Mouse (Mus musculus): ENCODE measurements around the gene Plscr2. TPM values are rescaled to one million over a fixed set of nuclear protein-coding genes. Genes with fewer than 3 reads are reported as not detected.

The Plscr2 gene
- 0.12 and 0.16 TPM in 2 replicates for polyA plus RNA-seq (2012; rRNA removed)
- polyA plus RNA-seq (2014; fragmentation: Nextera tagmentation; extraction: Ambion mirVana) = 0.40 and 0.46 TPM in 2 replicates

DNA sequence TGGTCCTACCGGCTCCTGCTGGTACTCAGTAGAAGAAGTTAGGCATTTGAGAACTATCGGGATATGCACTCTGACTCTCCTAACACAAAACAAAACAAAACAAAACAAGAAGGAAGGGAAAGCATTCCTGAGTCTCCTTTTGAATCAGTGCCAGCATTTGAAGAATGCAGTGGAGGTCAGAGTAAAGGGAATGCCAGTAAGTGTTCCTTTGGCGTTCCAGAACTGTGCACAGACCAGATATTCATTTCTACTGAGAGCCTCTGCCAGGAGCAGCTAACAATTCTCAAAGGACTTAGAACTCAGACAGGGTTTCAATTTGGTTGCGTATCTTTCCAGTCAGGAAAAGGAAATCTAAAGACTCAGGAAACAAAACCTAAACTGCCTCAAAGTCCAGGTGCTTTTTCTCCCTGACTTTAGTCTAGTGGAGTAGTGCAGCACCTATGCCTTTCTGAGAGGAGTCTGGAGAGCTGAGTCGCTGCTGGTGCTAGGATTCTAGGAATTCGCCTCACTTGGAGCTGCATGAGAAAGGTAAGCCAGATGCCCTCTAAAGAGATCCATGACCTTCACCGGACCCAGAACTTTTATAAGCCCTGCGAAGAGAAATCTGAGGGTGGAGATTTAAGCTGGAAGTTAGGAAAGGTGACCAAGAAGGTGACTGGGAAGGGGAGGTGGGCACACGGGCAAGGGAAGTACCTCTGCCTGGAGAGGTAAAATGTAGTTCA lies at the start of gene Plscr2:
Gene Plscr2, plus strand, starts transcription at position 117 of the 722 bp plus-strand sequence.
- TF ChIP-seq EP300 (IDR thresholded peaks at IDR 0.05; ENCODE audit: low read depth) (no peak), CTCF (IDR thresholded peaks at IDR 0.05; ENCODE audit: low read depth) (no peak)
- Histone ChIP-seq H3K9ac (replicated peaks) (no peak within 1 kb of the TSS), H3K27me3 (ENCODE audit: control insufficient read depth, insufficient read depth, low read length) (no peaks in the 10 kb centered on the region), H3K36me3 (replicated peaks; ENCODE audit: control insufficient read depth, insufficient read depth, low read depth) (no peaks in the 10 kb centered on the region), H3K9me3 (ENCODE audit: control insufficient read depth, low read length) (no peaks in the 10 kb centered on the region), H3K4me1 (replicated peaks; ENCODE audit: control insufficient read depth in 2 of 2, insufficient read depth in 2 of 2, low read length in 1 of 2) (peaks cover 0 to 27% of the 10 kb centered on the region in 2 experiments; a peak in 2 of 4 replicates), H3K4me3 (ENCODE audit: insufficient read depth in 1 of 2, low read depth in 2 of 2, low read length in 2 of 2) (no peak within 1 kb of the TSS), H3K27ac (no peak within 1 kb of the TSS), H3K4me2 (ENCODE audit: low read depth) (no peak within 1 kb of the TSS)
- 63% methylated on average over 9 of the region's 9 CpGs for WGBS (ENCODE audit: insufficient replicate concordance)
- DNase-seq (ENCODE audit: low read depth in 3 of 3, low spot score in 3 of 3) (no peak), ATAC-seq (ENCODE audit: insufficient read depth) (no peak)

DNA sequence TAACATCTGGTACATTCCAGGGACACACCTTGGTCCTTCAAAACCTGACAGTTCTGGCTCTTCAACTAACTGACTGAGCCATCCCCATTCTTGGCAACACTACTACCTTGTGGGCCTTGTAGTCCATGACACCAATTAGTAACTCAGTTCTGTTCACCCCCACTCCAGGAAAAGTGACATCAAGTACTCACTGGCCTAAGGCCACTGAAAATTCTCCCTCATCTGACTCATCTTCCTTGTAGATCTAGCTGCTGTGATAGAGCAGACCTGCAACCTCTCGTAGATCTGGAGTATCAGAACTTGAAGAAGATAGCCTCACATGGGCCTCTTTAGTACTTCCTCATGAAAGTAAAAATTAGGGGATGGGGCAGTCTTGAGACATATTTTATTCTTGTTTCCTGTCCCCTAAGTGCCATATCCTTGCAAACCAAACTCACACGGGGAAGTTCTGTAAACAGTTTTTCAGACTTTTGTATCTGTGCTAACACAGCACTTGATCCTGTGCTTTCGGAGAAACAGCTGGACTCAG lies 49.2 kb upstream of the Plscr2 start:
- Histone ChIP-seq H3K4me3 (ENCODE audit: insufficient read depth in 1 of 2, low read depth in 2 of 2, low read length in 2 of 2) (no peak overlapping the region), H3K9me3 (ENCODE audit: control insufficient read depth, low read length) (no peaks in the 10 kb centered on the region), H3K36me3 (replicated peaks; ENCODE audit: control insufficient read depth, insufficient read depth, low read depth) (no peaks in the 10 kb centered on the region), H3K27me3 (ENCODE audit: control insufficient read depth, insufficient read depth, low read length) (no peaks in the 10 kb centered on the region), H3K9ac (replicated peaks) (no peak overlapping the region), H3K4me1 (replicated peaks; ENCODE audit: control insufficient read depth in 2 of 2, insufficient read depth in 2 of 2, low read length in 1 of 2) (0 out of 4 replicates have a peak, but pooled peaks cover 0 to 6% of the 10 kb centered on the region in 2 experiments), H3K4me2 (ENCODE audit: low read depth) (no peak overlapping the region), H3K27ac (no peak overlapping the region)
- TF ChIP-seq CTCF (IDR thresholded peaks at IDR 0.05; ENCODE audit: low read depth) (no peak), EP300 (IDR thresholded peaks at IDR 0.05; ENCODE audit: low read depth) (no peak)
- WGBS (ENCODE audit: insufficient replicate concordance) = 32% methylated on average over 3 of the region's 3 CpGs
- DNase-seq (ENCODE audit: low read depth in 3 of 3, low spot score in 3 of 3) (no peak), ATAC-seq (ENCODE audit: insufficient read depth) (no peak)

- TF ChIP-seq EP300 (IDR thresholded peaks at IDR 0.05; ENCODE audit: low read depth) (no peak), CTCF (IDR thresholded peaks at IDR 0.05; ENCODE audit: low read depth) (no peak)
- DNase-seq (ENCODE audit: low read depth in 3 of 3, low spot score in 3 of 3) (no peak), ATAC-seq (ENCODE audit: insufficient read depth) (no peak)
- H3K4me1 ChIP-seq (replicated peaks; ENCODE audit: control insufficient read depth in 2 of 2, insufficient read depth in 2 of 2, low read length in 1 of 2) = 0 out of 4 replicates have a peak, but pooled peaks cover 0 to 6% of the 10 kb centered on the region in 2 experiments
- H3K36me3 ChIP-seq (replicated peaks; ENCODE audit: control insufficient read depth, insufficient read depth, low read depth) = no peaks in the 10 kb centered on the region
- H3K4me2 ChIP-seq (ENCODE audit: low read depth) = no peak overlapping the region
- H3K9me3 ChIP-seq (ENCODE audit: control insufficient read depth, low read length) = no peaks in the 10 kb centered on the region
- H3K27ac ChIP-seq = no peak overlapping the region
- H3K27me3 ChIP-seq (ENCODE audit: control insufficient read depth, insufficient read depth, low read length) = no peaks in the 10 kb centered on the region
- 11% methylated on average over 3 of the region's 3 CpGs for WGBS (ENCODE audit: insufficient replicate concordance)
- H3K9ac ChIP-seq (replicated peaks) = no peak overlapping the region
- H3K4me3 ChIP-seq (ENCODE audit: insufficient read depth in 1 of 2, low read depth in 2 of 2, low read length in 2 of 2) = no peak overlapping the region
Observed at GRCm38 (mm10) chr9:92226795-92227194, 48.6 kb upstream of the Plscr2 start.

DNA sequence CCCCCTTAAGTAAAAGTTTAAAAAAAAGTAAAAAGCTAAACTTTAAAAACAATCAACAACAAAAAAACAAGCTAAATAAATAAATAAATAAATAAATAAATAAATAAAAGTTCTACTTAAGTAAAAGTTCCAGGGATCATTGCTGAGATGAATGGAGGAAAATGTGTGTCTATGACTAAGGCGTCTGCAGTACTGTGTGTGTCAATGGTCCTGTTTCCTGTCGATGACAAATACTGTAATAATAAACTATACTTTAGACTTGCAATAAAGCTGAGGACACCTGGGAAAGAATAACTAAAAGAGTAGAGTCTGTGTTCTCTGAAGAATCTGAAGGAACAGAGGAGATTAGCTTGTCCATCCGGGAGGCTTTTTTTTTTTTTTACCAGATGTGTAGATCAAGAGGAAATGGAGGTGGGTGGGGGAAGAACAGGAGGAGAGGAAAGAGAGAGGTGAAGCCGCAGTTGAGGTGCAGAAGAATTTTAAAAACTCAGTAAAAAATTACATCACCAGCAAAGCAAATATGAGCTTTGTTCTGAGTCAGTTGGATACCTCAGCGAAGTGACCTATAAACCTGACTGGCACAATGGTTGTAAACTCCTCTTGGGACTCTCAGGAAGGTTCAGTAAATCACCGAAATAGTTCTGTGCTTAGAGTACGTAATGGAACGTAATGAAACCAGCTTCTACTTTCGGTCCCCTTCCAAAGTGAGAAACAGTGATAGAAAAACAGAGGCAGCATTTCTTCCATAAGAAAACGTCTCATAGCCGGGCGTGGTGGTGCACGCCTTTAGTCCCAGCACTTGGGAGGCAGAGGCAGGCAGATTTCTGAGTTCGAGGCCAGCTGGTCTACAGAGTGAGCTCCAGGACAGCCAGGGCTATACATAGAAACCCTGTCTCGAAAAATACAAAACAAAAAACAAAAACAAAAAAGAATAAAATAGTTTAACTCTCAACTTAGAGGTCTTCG lies 46.3 kb upstream of the Plscr2 start:
- DNase-seq (ENCODE audit: low read depth in 3 of 3, low spot score in 3 of 3) = no peak
- TF ChIP-seq EP300 (IDR thresholded peaks at IDR 0.05; ENCODE audit: low read depth) = no peak
- no peak for TF ChIP-seq CTCF (IDR thresholded peaks at IDR 0.05; ENCODE audit: low read depth)
- no peaks in the 10 kb centered on the region for H3K27me3 ChIP-seq (ENCODE audit: control insufficient read depth, insufficient read depth, low read length)
- 0 out of 4 replicates have a peak, but pooled peaks cover 0 to 6% of the 10 kb centered on the region in 2 experiments for H3K4me1 ChIP-seq (replicated peaks; ENCODE audit: control insufficient read depth in 2 of 2, insufficient read depth in 2 of 2, low read length in 1 of 2)
- WGBS (ENCODE audit: insufficient replicate concordance) = 56% methylated on average over 16 of the region's 16 CpGs
- no peak for ATAC-seq (ENCODE audit: insufficient read depth)
- H3K36me3 ChIP-seq (replicated peaks; ENCODE audit: control insufficient read depth, insufficient read depth, low read depth) = no peaks in the 10 kb centered on the region
- no peak overlapping the region for H3K9ac ChIP-seq (replicated peaks)
- H3K4me2 ChIP-seq (ENCODE audit: low read depth) = no peak overlapping the region
- H3K9me3 ChIP-seq (ENCODE audit: control insufficient read depth, low read length) = no peaks in the 10 kb centered on the region
- no peak overlapping the region for H3K27ac ChIP-seq
- no peak overlapping the region for H3K4me3 ChIP-seq (ENCODE audit: insufficient read depth in 1 of 2, low read depth in 2 of 2, low read length in 2 of 2)
